Mouse (Mus musculus): ENCODE data around the gene Rfx2.

Rfx2 gene

GRCm38 (mm10) chr17:56833381-56833780 lies 2.6 kb upstream of the Rfx2 start:
- DNase-seq (ENCODE audit: low read depth in 1 of 2, low spot score in 2 of 2), result no peak

- DNase-seq (ENCODE audit: low read depth in 1 of 2, low spot score in 2 of 2), result no peak
Observed at GRCm38 (mm10) chr17:56832918-56833317, 2.1 kb upstream of the Rfx2 start.

- peak; percentile 96 to 97 for DNase-seq (ENCODE audit: low read depth in 1 of 2, low spot score in 2 of 2)
Observed at GRCm38 (mm10) chr17:56831111-56831816, 451 bp upstream of the Rfx2 start.

GRCm38 (mm10) chr17:56829795-56830194 lies 1.0 kb downstream of the Rfx2 start:
- DNase-seq (ENCODE audit: low read depth in 1 of 2, low spot score in 2 of 2), result no peak

GRCm38 (mm10) chr17:56829171-56829570 lies 1.6 kb downstream of the Rfx2 start:
- no peak for DNase-seq (ENCODE audit: low read depth in 1 of 2, low spot score in 2 of 2)

- no peak for DNase-seq (ENCODE audit: low read depth in 1 of 2, low spot score in 2 of 2)
Observed at GRCm38 (mm10) chr17:56826718-56827117, 4.1 kb downstream of the Rfx2 start.

- DNase-seq (ENCODE audit: low read depth in 1 of 2, low spot score in 2 of 2), result no peak
Observed at GRCm38 (mm10) chr17:56823352-56823751, 7.5 kb downstream of the Rfx2 start.

- DNase-seq (ENCODE audit: low read depth in 1 of 2, low spot score in 2 of 2), result no peak
Observed at GRCm38 (mm10) chr17:56822380-56822779, 8.4 kb downstream of the Rfx2 start.

- DNase-seq (ENCODE audit: low read depth in 1 of 2, low spot score in 2 of 2), result no peak
Observed at GRCm38 (mm10) chr17:56819694-56820111, 11.1 kb downstream of the Rfx2 start.

- no peak for DNase-seq (ENCODE audit: low read depth in 1 of 2, low spot score in 2 of 2)
Observed at GRCm38 (mm10) chr17:56819032-56819545, 11.7 kb downstream of the Rfx2 start.

- DNase-seq (ENCODE audit: low read depth in 1 of 2, low spot score in 2 of 2), result no peak
Observed at GRCm38 (mm10) chr17:56818067-56818636, 12.7 kb downstream of the Rfx2 start.

- DNase-seq (ENCODE audit: low read depth in 1 of 2, low spot score in 2 of 2), result peak in 1 of 2 experiments; percentile 29
Observed at GRCm38 (mm10) chr17:56815057-56815345, 15.8 kb downstream of the Rfx2 start.

GRCm38 (mm10) chr17:56814316-56815056 lies 16.3 kb downstream of the Rfx2 start:
- DNase-seq (ENCODE audit: low read depth in 1 of 2, low spot score in 2 of 2), result peak; percentile 76 to 85

- DNase-seq (ENCODE audit: low read depth in 1 of 2, low spot score in 2 of 2), result peak; percentile 71 to 76
Observed at GRCm38 (mm10) chr17:56810245-56810644, 20.6 kb downstream of the Rfx2 start.

- peak; percentile 23 to 58 for DNase-seq (ENCODE audit: low read depth in 1 of 2, low spot score in 2 of 2)
Observed at GRCm38 (mm10) chr17:56808518-56808917, 22.3 kb downstream of the Rfx2 start.

- no peak for DNase-seq (ENCODE audit: low read depth in 1 of 2, low spot score in 2 of 2)
Observed at GRCm38 (mm10) chr17:56805784-56806183, 25.0 kb downstream of the Rfx2 start.

GRCm38 (mm10) chr17:56804952-56805351 lies 25.9 kb downstream of the Rfx2 start:
- DNase-seq (ENCODE audit: low read depth in 1 of 2, low spot score in 2 of 2), result no peak

- DNase-seq (ENCODE audit: low read depth in 1 of 2, low spot score in 2 of 2), result no peak
Observed at GRCm38 (mm10) chr17:56802065-56802464, 28.7 kb downstream of the Rfx2 start.

GRCm38 (mm10) chr17:56799276-56799675 lies 31.5 kb downstream of the Rfx2 start:
- no peak for DNase-seq (ENCODE audit: low read depth in 1 of 2, low spot score in 2 of 2)

GRCm38 (mm10) chr17:56793614-56794319 lies 37.0 kb downstream of the Rfx2 start:
- no peak for DNase-seq (ENCODE audit: low read depth in 1 of 2, low spot score in 2 of 2)

- no peak for DNase-seq (ENCODE audit: low read depth in 1 of 2, low spot score in 2 of 2)
Observed at GRCm38 (mm10) chr17:56792588-56792987, 38.2 kb downstream of the Rfx2 start.

All from monocyte, adult 2 months (primary cell).